Mouse (Mus musculus) stomach, postnatal 0 days (tissue): ENCODE measurements around the gene Ubl3. TPM values are rescaled to one million over a fixed set of nuclear protein-coding genes. Genes with fewer than 3 reads are reported as not detected.

Experiments
- ATAC-seq: fragments of 200-750 bp; cut with Nextera tagmentation; 2 replicates; pipeline ENCODE4 v1.8.0; 2017; ENCODE audit not compliant: low FRiP score, low TSS enrichment
- DNase-seq: peaks from one replicate; pipeline ENCODE4 v3.0.0-alpha.2; 2016; ENCODE audit warnings: low spot score
- H3K27ac ChIP-seq: fragments of 300-500 bp; sonication (generic); replicated peaks from 2 replicates; pipeline ENCODE4 v1.5.1; 2014; ENCODE audit warnings: mild to moderate bottlenecking, control low read depth
- H3K27me3 ChIP-seq: fragments of 300-500 bp; sonication (generic); 2 replicates; pipeline ENCODE4 v1.6.1; 2014; ENCODE audit warnings: low read length; ENCODE audit not compliant: control insufficient read depth, insufficient read depth
- H3K36me3 ChIP-seq: fragments of 300-500 bp; sonication (generic); 2 replicates; pipeline ENCODE4 v1.6.1; 2014; ENCODE audit warnings: low read length, mixed read lengths; ENCODE audit not compliant: control insufficient read depth, insufficient read depth
- H3K4me1 ChIP-seq: fragments of 300-500 bp; sonication (generic); replicated peaks from 2 replicates; pipeline ENCODE4 v1.6.1; 2014; ENCODE audit warnings: antibody characterized with exemption; ENCODE audit not compliant: control insufficient read depth, insufficient read depth
- H3K4me2 ChIP-seq: fragments of 300-500 bp; sonication (generic); replicated peaks from 2 replicates; pipeline ENCODE4 v1.6.1; 2014; ENCODE audit warnings: low read depth, mild to moderate bottlenecking, control low read depth, moderate library complexity
- H3K4me3 ChIP-seq: fragments of 300-500 bp; sonication (generic); 2 replicates; pipeline ENCODE4 v1.5.1; 2014; ENCODE audit warnings: low read depth, low read length, control low read depth
- H3K9ac ChIP-seq: fragments of 300-500 bp; sonication (generic); 2 replicates; pipeline ENCODE4 v1.6.1; 2014; ENCODE audit warnings: mild to moderate bottlenecking, low read length, control low read depth, mixed read lengths
- H3K9me3 ChIP-seq: fragments of 300-500 bp; sonication (generic); 2 replicates; pipeline ENCODE4 v1.6.1; 2016; ENCODE audit warnings: low read length; ENCODE audit not compliant: control insufficient read depth
- CTCF ChIP-seq: IDR thresholded peaks from 2 replicates; pipeline ENCODE4 v1.5.1; 2016; ENCODE audit warnings: antibody characterized with exemption, low read depth, mild to moderate bottlenecking, moderate library complexity
- EP300 ChIP-seq: optimal IDR thresholded peaks from 2 replicates; pipeline ENCODE3; 2016; ENCODE audit warnings: antibody characterized with exemption
- WGBS: fragments of 180-500 bp; shearing (Covaris S2); extraction: QIAGEN DNeasy Blood & Tissue Kit; methylation state at CpG from one replicate; pipeline ENCODE4 v1.1.7; 2014; 5-methylcytosine and 5-hydroxymethylcytosine counted together
- polyA plus RNA-seq: library from polyadenylated mRNA; unstranded; fragments of >200 nt; fragmentation: Nextera tagmentation; extraction: Ambion mirVana; gene quantifications from 2 replicates; pipeline ENCODE4 v1.2.1, GENCODE M21; 2015

Gene Ubl3
- polyA plus RNA-seq, 1 experiment from 2014 or later = 117 TPM

GRCm38 (mm10) chr5:148494249-148494648, 58.3 kb downstream of the Ubl3 start:
- no peak for ATAC-seq
- H3K4me3 ChIP-seq = no peak overlapping the region
- TF ChIP-seq EP300 (no peak), CTCF (no peak)
- H3K4me2 ChIP-seq = no peak overlapping the region
- DNase-seq = no peak
- WGBS = 79% methylated on average over 5 of the region's 5 CpGs
- no peaks in the 10 kb centered on the region for H3K36me3 ChIP-seq
- no peaks in the 10 kb centered on the region for H3K27me3 ChIP-seq
- no peak overlapping the region for H3K27ac ChIP-seq
- no peaks in the 10 kb centered on the region for H3K9me3 ChIP-seq
- no peaks in the 10 kb centered on the region for H3K4me1 ChIP-seq
- no peak overlapping the region for H3K9ac ChIP-seq

- ATAC-seq = no peak
- TF ChIP-seq CTCF (no peak), EP300 (no peak)
- Histone ChIP-seq H3K36me3 (no peaks in the 10 kb centered on the region), H3K27ac (no peak overlapping the region), H3K4me2 (no peak overlapping the region), H3K9ac (no peak overlapping the region), H3K4me3 (no peak overlapping the region), H3K4me1 (no peaks in the 10 kb centered on the region; the same call in 1 of the 2 replicates), H3K27me3 (no peaks in the 10 kb centered on the region), H3K9me3 (no peaks in the 10 kb centered on the region)
- no peak for DNase-seq
- WGBS = 81% methylated on average over 4 of the region's 4 CpGs
These were observed 59.6 kb downstream of the Ubl3 start for GRCm38 (mm10) chr5:148493025-148493424.

GRCm38 (mm10) chr5:148490391-148490790, 62.2 kb downstream of the Ubl3 start:
- Histone ChIP-seq H3K4me1 (no peaks in the 10 kb centered on the region; the same call in 1 of the 2 replicates), H3K27ac (no peak overlapping the region), H3K27me3 (no peaks in the 10 kb centered on the region), H3K4me2 (no peak overlapping the region), H3K9ac (no peak overlapping the region), H3K4me3 (no peak overlapping the region), H3K36me3 (no peaks in the 10 kb centered on the region), H3K9me3 (no peaks in the 10 kb centered on the region)
- TF ChIP-seq EP300 (no peak), CTCF (no peak)
- 45% methylated on average over 3 of the region's 3 CpGs for WGBS
- ATAC-seq (no peak), DNase-seq (no peak)

- Histone ChIP-seq H3K4me2 (0 out of 2 replicates have a peak overlapping the region, but pooled peaks have one; percentile 19), H3K4me3 (no peak overlapping the region), H3K27ac (no peak overlapping the region), H3K4me1 (no peaks in the 10 kb centered on the region; the same call in 1 of the 2 replicates), H3K9me3 (no peaks in the 10 kb centered on the region), H3K27me3 (no peaks in the 10 kb centered on the region), H3K9ac (no peak overlapping the region), H3K36me3 (no peaks in the 10 kb centered on the region)
- 37% methylated on average over 10 of the region's 10 CpGs for WGBS
- DNase-seq (no peak), ATAC-seq (0 out of 2 replicates have a peak, but pooled peaks have one; percentile 46)
- TF ChIP-seq EP300 (no peak), CTCF (no peak)
These were observed 62.8 kb downstream of the Ubl3 start for GRCm38 (mm10) chr5:148489724-148490193.

- no peak overlapping the region for H3K4me3 ChIP-seq
- H3K9me3 ChIP-seq = no peaks in the 10 kb centered on the region
- H3K9ac ChIP-seq = no peak overlapping the region
- DNase-seq (no peak), ATAC-seq (no peak)
- H3K27me3 ChIP-seq = no peaks in the 10 kb centered on the region
- no peaks in the 10 kb centered on the region for H3K36me3 ChIP-seq
- H3K27ac ChIP-seq = no peak overlapping the region
- H3K4me1 ChIP-seq = no peaks in the 10 kb centered on the region; the same call in 1 of the 2 replicates
- TF ChIP-seq CTCF (no peak), EP300 (no peak)
- 70% methylated on average over 13 of the region's 13 CpGs for WGBS
- no peak overlapping the region for H3K4me2 ChIP-seq
These were observed 63.5 kb downstream of the Ubl3 start for GRCm38 (mm10) chr5:148488891-148489723.

GRCm38 (mm10) chr5:148486202-148486601, 66.4 kb downstream of the Ubl3 start:
- no peak overlapping the region for H3K9ac ChIP-seq
- DNase-seq = no peak
- no peak for ATAC-seq
- H3K36me3 ChIP-seq = no peaks in the 10 kb centered on the region
- H3K4me2 ChIP-seq = no peak overlapping the region
- no peaks in the 10 kb centered on the region; the same call in 1 of the 2 replicates for H3K4me1 ChIP-seq
- H3K9me3 ChIP-seq = no peaks in the 10 kb centered on the region
- WGBS = 72% methylated on average over 11 of the region's 11 CpGs
- no peak overlapping the region for H3K4me3 ChIP-seq
- H3K27ac ChIP-seq = no peak overlapping the region
- no peaks in the 10 kb centered on the region for H3K27me3 ChIP-seq
- TF ChIP-seq EP300 (no peak), CTCF (no peak)
